Mouse (Mus musculus) limb, embryonic 15.5 days (tissue): ENCODE measurements around the gene Exoc3l. TPM values are rescaled to one million over a fixed set of nuclear protein-coding genes. Genes with fewer than 3 reads are reported as not detected.
A peak's percentile ranks its signal among the peaks of the same experiment; 100 is the strongest.

ENCODE experiments used
- ATAC-seq: fragments of 200-750 bp; cut with Nextera tagmentation; 2 replicates; pipeline ENCODE4 v1.8.0; 2017; ENCODE audit warnings: low read depth, moderate TSS enrichment; ENCODE audit not compliant: insufficient number of reproducible peaks, low FRiP score, low TSS enrichment
- H3K27ac ChIP-seq: fragments of 300-500 bp; sonication (generic); 2 replicates; pipeline ENCODE4 v1.5.1; 2015; ENCODE audit warnings: moderate library complexity, mild to moderate bottlenecking, inconsistent platforms
- H3K27me3 ChIP-seq: fragments of 300-500 bp; sonication (generic); 2 replicates; pipeline ENCODE4 v1.6.1; 2015; ENCODE audit warnings: inconsistent platforms
- H3K36me3 ChIP-seq: fragments of 300-500 bp; sonication (generic); 2 replicates; pipeline ENCODE4 v1.6.1; 2015; ENCODE audit warnings: inconsistent platforms
- H3K4me1 ChIP-seq: fragments of 300-500 bp; sonication (generic); 2 replicates; pipeline ENCODE4 v1.6.1; 2015; ENCODE audit warnings: inconsistent platforms
- H3K4me2 ChIP-seq: fragments of 300-500 bp; sonication (generic); 2 replicates; pipeline ENCODE4 v1.6.1; 2015; ENCODE audit warnings: mild to moderate bottlenecking, inconsistent platforms
- H3K4me3 ChIP-seq: fragments of 300-500 bp; sonication (generic); 2 replicates; pipeline ENCODE4 v1.5.1; 2015; ENCODE audit warnings: mild to moderate bottlenecking, inconsistent platforms
- H3K9ac ChIP-seq: fragments of 300-500 bp; sonication (generic); 2 replicates; pipeline ENCODE4 v1.6.1; 2015; ENCODE audit warnings: inconsistent platforms
- H3K9me3 ChIP-seq: fragments of 300-500 bp; sonication (generic); 2 replicates; pipeline ENCODE4 v1.6.1; 2016; ENCODE audit warnings: inconsistent platforms
- WGBS: fragments of 180-500 bp; shearing (Covaris S2); methylation state at CpG from one replicate; pipeline ENCODE4 v1.1.7; 2015; 5-methylcytosine and 5-hydroxymethylcytosine counted together
- polyA plus RNA-seq: library from polyadenylated mRNA; unstranded; fragments of >200 nt; fragmentation: Nextera tagmentation; extraction: Ambion mirVana; gene quantifications from 2 replicates; pipeline ENCODE4 v1.2.1, GENCODE M21; 2015

Gene Exoc3l
- polyA plus RNA-seq, 1 experiment from 2014 or later, result 9.0 TPM

DNA sequence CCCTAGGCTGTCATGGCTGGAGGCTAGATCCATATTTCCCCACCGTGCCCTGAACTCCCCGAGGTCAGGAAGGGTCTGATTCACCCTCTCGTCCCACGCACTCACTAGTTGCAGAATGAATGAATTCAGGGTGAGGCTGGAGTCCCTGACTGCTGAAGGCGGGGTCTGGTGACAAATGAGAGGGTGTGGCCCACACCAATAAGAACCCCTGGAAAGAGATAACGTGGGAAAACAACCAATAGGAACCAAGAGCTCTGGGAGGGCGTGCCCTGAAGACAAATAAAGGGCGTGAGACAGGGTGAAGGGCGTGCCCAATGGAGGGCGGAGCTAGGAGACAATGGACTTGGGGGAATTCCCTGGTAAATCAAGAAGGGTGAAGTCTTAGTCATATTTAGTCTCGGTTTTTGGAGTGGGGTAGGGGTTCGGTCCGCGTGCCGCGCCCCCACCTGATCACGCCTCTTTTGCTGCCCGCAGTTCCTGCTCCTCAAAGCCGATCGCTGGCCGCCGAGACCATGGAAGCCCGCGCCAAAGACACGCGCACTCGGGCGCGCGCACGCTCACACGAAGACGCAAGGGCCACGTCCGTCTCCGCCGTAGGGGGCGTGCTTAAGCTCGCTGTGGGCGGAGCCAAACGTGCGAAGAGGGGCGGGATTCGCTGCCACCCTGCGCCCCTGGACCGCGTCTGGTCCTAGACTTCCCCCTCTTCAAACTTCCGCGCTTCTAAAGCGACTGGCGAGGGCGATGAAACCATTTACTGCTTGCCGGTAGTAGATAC lies 6.8 kb downstream of the Exoc3l start:
- Histone ChIP-seq H3K9ac (peak overlapping the region; percentile 26), H3K9me3 (no peaks in the 10 kb centered on the region), H3K4me2 (peak overlapping the region; percentile 79), H3K4me1 (peaks cover 32% of the 10 kb centered on the region), H3K36me3 (0 out of 2 replicates have a peak, but pooled peaks cover 10% of the 10 kb centered on the region), H3K4me3 (peak overlapping the region; percentile 53), H3K27ac (peak overlapping the region; percentile 83), H3K27me3 (peaks cover 20% of the 10 kb centered on the region)
- peak; percentile 87 for ATAC-seq
- under 1% methylated on average over 53 of the region's 53 CpGs for WGBS

DNA sequence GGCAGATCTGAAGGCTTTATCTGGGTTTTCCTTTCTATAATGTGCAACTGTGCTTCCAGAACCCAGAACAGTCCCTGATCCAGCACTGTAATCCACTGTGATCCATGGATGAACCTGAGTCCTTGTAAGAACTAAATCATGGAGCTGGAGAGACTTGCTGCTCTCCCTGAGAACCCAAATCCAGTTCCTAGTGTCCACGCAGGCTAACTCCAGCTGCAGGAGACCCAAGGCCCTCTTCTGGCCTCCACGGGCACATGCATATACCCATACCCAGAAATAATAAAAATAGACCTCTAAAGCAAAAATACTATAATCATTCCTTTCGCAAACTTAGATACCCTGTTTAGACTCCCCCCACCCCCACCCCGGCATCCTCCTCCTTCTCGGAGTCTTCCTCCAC lies 7.7 kb downstream of the Exoc3l start:
- Histone ChIP-seq H3K27me3 (peaks cover 18% of the 10 kb centered on the region), H3K4me2 (peak overlapping the region; percentile 79), H3K9me3 (no peaks in the 10 kb centered on the region), H3K36me3 (0 out of 2 replicates have a peak, but pooled peaks cover 10% of the 10 kb centered on the region), H3K4me1 (peaks cover 32% of the 10 kb centered on the region), H3K4me3 (peak overlapping the region; percentile 53; the same call in 1 of the 2 replicates), H3K9ac (no peak overlapping the region), H3K27ac (no peak overlapping the region)
- 84% methylated on average over 5 of the region's 5 CpGs for WGBS
- no peak for ATAC-seq

DNA sequence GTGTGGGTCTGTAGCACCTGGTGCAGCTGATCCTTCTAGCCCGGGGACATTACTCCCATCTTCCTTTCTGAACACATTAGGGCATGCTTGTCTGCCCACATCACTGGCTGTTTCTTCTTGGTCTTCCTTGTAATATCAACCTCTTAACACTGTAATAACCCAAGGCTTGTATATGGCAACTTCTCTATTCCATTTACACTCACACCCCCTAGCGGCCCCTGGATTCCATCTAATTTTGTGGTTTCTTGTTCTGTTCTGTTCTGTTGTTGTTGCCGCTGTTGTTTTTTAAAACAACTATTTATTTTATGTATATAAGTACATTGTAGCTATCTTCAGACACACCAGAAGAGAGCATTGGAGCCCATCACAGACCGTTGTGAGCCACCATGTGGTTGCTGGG lies 9.0 kb downstream of the Exoc3l start:
- no peak for ATAC-seq
- H3K4me3 ChIP-seq, result no peak overlapping the region
- no peak overlapping the region for H3K9ac ChIP-seq
- peaks cover 12% of the 10 kb centered on the region for H3K27me3 ChIP-seq
- H3K4me1 ChIP-seq, result peaks cover 37% of the 10 kb centered on the region
- 92% methylated on average over 4 of the region's 4 CpGs for WGBS
- H3K9me3 ChIP-seq, result no peaks in the 10 kb centered on the region
- peaks cover 11% of the 10 kb centered on the region; the same call in 1 of the 2 replicates for H3K36me3 ChIP-seq
- H3K27ac ChIP-seq, result no peak overlapping the region
- no peak overlapping the region for H3K4me2 ChIP-seq

DNA sequence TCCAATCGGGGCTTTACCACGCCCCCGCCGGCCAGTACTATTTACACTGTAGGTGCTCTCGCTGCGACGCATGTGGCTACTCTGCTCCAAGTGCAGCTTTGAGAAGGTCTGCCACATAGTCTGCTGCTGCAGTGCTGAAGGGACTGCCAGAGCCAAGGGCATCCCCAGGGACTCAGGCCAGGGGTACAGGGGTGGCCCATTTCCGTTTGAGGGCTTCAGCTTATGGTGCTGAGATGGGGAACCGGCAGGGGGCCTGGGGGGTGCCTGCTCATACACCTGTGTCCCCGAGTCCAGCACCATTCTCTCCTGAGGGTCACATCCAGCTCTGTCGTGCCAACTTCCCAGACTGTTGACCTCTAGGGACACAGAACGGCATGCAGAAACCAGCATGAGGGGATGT lies 10.4 kb downstream of the Exoc3l start:
- H3K9ac ChIP-seq, result no peak overlapping the region

DNA sequence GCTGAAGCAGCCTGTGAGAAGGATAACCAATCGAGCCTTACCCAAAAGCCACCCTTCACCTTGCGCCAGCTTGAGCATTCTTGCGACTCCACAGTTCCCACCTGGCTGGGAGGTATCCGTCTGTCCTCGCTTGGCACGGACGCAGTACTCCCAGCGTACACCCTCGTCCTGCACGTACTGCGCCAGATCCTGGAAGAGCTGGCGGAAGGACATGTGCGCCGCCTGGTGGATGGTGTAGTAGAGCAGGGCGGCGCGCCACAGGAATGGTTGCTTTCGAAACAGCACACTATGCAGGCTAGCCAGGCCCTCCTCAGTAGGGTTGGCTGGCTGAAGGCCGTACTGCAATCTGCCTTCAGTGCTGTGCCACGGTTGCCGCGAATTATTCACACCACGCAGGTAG lies 12.8 kb downstream of the Exoc3l start:
- Histone ChIP-seq H3K4me1 (peaks cover 19% of the 10 kb centered on the region), H3K4me2 (no peak overlapping the region), H3K27me3 (peaks cover 20% of the 10 kb centered on the region), H3K4me3 (no peak overlapping the region), H3K36me3 (peaks cover 13% of the 10 kb centered on the region; the same call in 1 of the 2 replicates), H3K9me3 (no peaks in the 10 kb centered on the region), H3K27ac (no peak overlapping the region), H3K9ac (no peak overlapping the region)
- WGBS, result 22% methylated on average over 23 of the region's 23 CpGs
- ATAC-seq, result peak; percentile 47; the same call in 1 of the 2 replicates

More for the DNA sequence above, 10.4 kb downstream of the Exoc3l start:
- peaks cover 8% of the 10 kb centered on the region for H3K27me3 ChIP-seq
- H3K4me2 ChIP-seq, result no peak overlapping the region
- WGBS, result 47% methylated on average over 12 of the region's 12 CpGs
- H3K9me3 ChIP-seq, result no peaks in the 10 kb centered on the region
- H3K27ac ChIP-seq, result no peak overlapping the region
- no peak for ATAC-seq
- no peak overlapping the region for H3K4me3 ChIP-seq
- H3K36me3 ChIP-seq, result peaks cover 13% of the 10 kb centered on the region; the same call in 1 of the 2 replicates
- peaks cover 32% of the 10 kb centered on the region for H3K4me1 ChIP-seq

DNA sequence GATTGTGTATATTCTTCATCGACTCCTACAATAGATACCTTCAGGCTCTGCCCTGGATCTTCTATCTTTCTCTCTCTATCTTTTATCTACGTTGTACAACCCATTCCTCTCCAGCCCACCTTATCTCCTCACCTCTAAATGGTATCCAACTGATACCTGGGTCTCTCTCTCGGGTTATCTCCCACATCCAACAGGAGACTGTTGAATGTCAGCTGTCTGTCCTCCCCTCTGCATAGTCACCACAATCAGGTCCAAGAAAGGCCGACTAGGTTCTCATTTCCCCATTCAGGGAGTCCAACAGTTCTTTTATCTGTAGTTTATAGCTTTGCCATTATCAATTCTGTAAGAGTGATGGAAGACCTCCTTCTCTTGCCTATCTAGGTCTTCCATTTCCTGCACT lies 13.7 kb downstream of the Exoc3l start:
- Histone ChIP-seq H3K4me2 (no peak overlapping the region), H3K36me3 (peaks cover 13% of the 10 kb centered on the region; the same call in 1 of the 2 replicates), H3K4me3 (no peak overlapping the region), H3K9me3 (no peaks in the 10 kb centered on the region), H3K4me1 (peaks cover 16% of the 10 kb centered on the region), H3K27ac (no peak overlapping the region), H3K9ac (no peak overlapping the region), H3K27me3 (peaks cover 29% of the 10 kb centered on the region)
- no peak for ATAC-seq
- WGBS, result 84% methylated on average over 4 of the region's 4 CpGs

DNA sequence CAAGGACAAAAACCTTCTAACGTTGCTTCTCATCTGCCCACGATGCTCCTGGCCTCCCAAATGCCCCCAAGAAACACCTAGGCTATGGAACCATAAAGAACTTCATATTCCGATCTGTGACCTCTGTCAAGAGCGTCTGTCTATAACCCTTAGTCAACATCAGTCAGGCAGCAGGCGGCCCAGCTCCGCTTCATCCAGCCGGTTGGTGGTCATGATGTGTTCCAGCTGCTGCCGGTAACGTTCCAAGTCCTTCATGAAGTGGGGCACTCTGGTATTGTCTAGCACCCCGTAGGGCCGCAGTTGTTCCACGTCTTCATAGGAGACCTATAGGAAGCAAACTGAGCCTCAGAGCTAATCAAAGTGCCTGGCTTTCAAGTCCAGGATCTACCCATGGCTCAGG lies 14.1 kb downstream of the Exoc3l start:
- 78% methylated on average over 12 of the region's 12 CpGs for WGBS
- Histone ChIP-seq H3K27me3 (peaks cover 33% of the 10 kb centered on the region), H3K9ac (no peak overlapping the region), H3K9me3 (no peaks in the 10 kb centered on the region), H3K4me3 (no peak overlapping the region), H3K27ac (no peak overlapping the region), H3K36me3 (peaks cover 13% of the 10 kb centered on the region; the same call in 1 of the 2 replicates), H3K4me1 (peaks cover 16% of the 10 kb centered on the region), H3K4me2 (no peak overlapping the region)
- ATAC-seq, result no peak

DNA sequence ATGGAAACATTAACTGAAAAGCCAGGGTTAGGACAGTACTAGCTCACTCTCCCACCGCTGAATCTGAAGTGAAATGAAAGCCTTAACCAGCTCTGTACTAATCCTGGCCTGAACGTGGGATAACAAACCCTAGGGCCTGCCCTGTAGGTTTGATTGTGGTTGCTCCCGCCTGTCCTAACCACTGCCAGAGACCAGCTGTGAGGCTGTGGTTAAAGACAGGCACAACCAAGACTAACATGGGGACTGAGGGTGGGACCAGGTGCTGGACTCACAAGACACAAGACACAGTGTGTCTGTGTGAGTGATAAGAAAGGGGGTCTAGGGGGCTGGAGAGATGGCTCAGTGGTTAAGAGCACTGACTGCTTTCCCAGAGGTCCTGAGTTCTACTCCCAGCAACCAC lies 15.3 kb downstream of the Exoc3l start:
- Histone ChIP-seq H3K27ac (no peak overlapping the region), H3K9ac (no peak overlapping the region), H3K9me3 (no peaks in the 10 kb centered on the region), H3K4me2 (no peak overlapping the region), H3K4me1 (peaks cover 26% of the 10 kb centered on the region), H3K4me3 (no peak overlapping the region), H3K36me3 (peaks cover 12% of the 10 kb centered on the region; the same call in 1 of the 2 replicates), H3K27me3 (peaks cover 46% of the 10 kb centered on the region)
- no peak for ATAC-seq
- 63% methylated on average over 3 of the region's 3 CpGs for WGBS

DNA sequence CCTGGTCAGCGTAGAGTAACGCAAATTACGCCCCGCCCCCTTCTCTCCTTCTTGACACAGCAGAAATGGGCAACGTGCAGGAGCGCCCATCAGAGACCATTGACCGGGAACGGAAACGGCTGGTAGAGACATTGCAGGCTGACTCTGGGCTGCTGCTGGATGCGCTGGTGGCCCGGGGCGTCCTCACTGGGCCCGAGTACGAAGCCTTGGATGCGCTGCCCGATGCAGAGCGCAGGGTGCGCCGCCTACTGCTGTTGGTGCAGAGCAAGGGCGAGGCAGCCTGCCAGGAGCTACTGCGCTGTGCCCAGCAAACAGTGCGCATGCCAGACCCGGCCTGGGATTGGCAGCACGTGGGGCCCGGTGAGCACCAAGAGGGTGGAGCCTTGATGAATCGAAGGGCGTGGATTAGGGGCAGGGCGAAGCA lies 17.0 kb downstream of the Exoc3l start:
- H3K36me3 ChIP-seq, result peaks cover 3% of the 10 kb centered on the region; the same call in 1 of the 2 replicates
- peaks cover 30% of the 10 kb centered on the region for H3K4me1 ChIP-seq
- H3K4me2 ChIP-seq, result peak overlapping the region; percentile 53
- H3K9me3 ChIP-seq, result no peaks in the 10 kb centered on the region
- 4% methylated on average over 28 of the region's 28 CpGs for WGBS
- no peak overlapping the region for H3K9ac ChIP-seq
- peaks cover 62% of the 10 kb centered on the region for H3K27me3 ChIP-seq
- H3K4me3 ChIP-seq, result peak overlapping the region; percentile 28
- no peak overlapping the region for H3K27ac ChIP-seq
- ATAC-seq, result peak; percentile 30; the same call in 1 of the 2 replicates

DNA sequence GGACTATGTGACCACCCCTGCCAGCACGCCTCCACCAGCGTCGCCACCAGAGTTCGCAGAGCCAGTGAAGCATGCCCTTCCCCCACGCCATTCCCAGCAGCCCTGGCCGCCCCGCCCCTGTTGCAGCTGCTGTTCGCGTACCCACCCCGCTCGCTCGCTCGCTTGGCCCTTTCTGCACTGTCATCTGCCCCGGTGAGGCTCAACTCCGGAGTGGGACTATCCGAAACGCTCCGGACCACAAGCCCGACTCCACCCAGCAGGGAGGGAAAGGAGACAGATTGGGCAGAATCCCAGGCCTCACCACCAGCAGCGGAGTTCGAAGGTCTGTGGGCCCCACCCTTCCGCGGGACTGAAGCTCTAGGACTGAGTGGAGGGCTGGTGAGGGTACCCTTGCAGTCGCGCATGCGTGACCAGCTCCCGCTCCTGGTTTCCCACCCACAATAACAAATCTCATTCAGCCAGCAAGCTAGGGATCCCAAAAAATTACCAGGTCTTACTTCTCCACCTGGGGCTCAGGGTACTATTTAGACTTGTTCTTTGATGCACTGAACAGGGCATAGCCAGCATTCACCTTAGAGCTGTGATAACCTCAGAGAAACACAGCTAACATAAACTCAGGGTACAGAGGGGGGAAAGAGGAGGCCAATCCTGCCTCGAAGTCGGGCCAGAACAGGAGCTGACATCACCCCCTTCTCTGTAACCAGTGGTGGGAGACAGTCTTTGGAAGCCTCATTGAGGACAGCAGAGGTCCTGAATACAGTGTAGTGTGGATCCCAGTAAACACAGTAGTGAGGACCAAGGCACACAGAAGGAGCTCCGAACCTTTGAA lies 19.4 kb downstream of the Exoc3l start:
- peak; percentile 56; the same call in 1 of the 2 replicates for ATAC-seq
- H3K4me2 ChIP-seq, result peak overlapping the region; percentile 85
- peak overlapping the region; percentile 31 for H3K9ac ChIP-seq
- no peaks in the 10 kb centered on the region for H3K36me3 ChIP-seq
- WGBS, result 3% methylated on average over 30 of the region's 30 CpGs
- peaks cover 27% of the 10 kb centered on the region for H3K4me1 ChIP-seq
- H3K27me3 ChIP-seq, result peaks cover 82% of the 10 kb centered on the region
- no peaks in the 10 kb centered on the region for H3K9me3 ChIP-seq
- peak overlapping the region; percentile 44 for H3K4me3 ChIP-seq
- no peak overlapping the region for H3K27ac ChIP-seq

DNA sequence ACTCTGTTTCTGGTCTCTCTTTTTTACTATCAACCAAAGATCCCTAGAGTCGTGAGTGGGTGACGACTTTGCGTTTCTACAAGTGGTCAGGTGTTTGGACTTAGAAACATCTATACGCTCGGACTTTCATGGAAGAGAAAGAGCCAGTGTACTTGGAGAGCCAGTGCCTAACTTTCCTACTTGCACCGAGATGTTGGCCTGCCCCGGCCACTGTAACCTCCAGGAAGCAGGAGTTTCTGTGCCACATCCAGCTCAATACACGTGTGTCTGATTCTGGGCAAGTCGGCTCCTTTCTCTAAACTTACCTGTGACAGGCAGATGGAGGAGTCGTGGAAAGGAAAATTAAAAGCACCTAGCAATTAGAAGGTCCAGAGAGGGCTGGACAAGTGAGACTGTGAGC lies 20.1 kb downstream of the Exoc3l start, which contains the start of gene Nol3:
Gene Nol3, plus strand, starts transcription at position 301 of the 400 bp plus-strand sequence.
- 4% methylated on average over 10 of the region's 10 CpGs for WGBS
- H3K9ac ChIP-seq, result peak within 1 kb of the TSS; percentile 31
- H3K9me3 ChIP-seq, result no peaks in the 10 kb centered on the region
- H3K36me3 ChIP-seq, result no peaks in the 10 kb centered on the region
- H3K4me1 ChIP-seq, result peaks cover 29% of the 10 kb centered on the region
- H3K4me3 ChIP-seq, result peak within 1 kb of the TSS; percentile 44
- peak within 1 kb of the TSS; percentile 85 for H3K4me2 ChIP-seq
- H3K27me3 ChIP-seq, result peaks cover 89% of the 10 kb centered on the region
- ATAC-seq, result no peak
- no peak within 1 kb of the TSS for H3K27ac ChIP-seq
